Mouse (Mus musculus): ENCODE data around the gene Acaa1b. TPM values are rescaled to one million over a fixed set of nuclear protein-coding genes. Genes with fewer than 3 reads are reported as not detected.

Gene Acaa1b
- total and polyA plus RNA-seq, 2 experiments from 2014 or later: 2.8 to 4.6 TPM

GRCm38 (mm10) chr9:119119409-119120167 lies 37.3 kb downstream of the Acaa1b start:
- Histone ChIP-seq H3K27me3 (ENCODE audit: insufficient read depth, low read length) (no peaks in the 10 kb centered on the region), H3K27ac (ENCODE audit: low read depth, low read length) (no peak overlapping the region), H3K4me2 (ENCODE audit: low read depth, low read length, poor library complexity, severe bottlenecking) (no peak overlapping the region), H3K4me3 (ENCODE audit: low read depth, low read length) (no peak overlapping the region), H3K36me3 (ENCODE audit: insufficient read depth, low read length) (no peaks in the 10 kb centered on the region), H3K4me1 (ENCODE audit: insufficient read depth, low read length) (no peaks in the 10 kb centered on the region), H3K9me3 (ENCODE audit: low read length) (no peaks in the 10 kb centered on the region), H3K9ac (replicated peaks; ENCODE audit: low read length, poor library complexity, severe bottlenecking) (no peak overlapping the region)
- 82% methylated on average over 19 of the region's 19 CpGs for whole genome bisulfite sequencing
- DNase-seq (ENCODE audit: low spot score) (peak; percentile 19), ATAC-seq (ENCODE audit: low FRiP score) (no peak)
- no peak for TF ChIP-seq CTCF (IDR thresholded peaks at IDR 0.05)

GRCm38 (mm10) chr9:119114911-119115310 lies 42.0 kb downstream of the Acaa1b start:
- Histone ChIP-seq H3K27me3 (ENCODE audit: insufficient read depth, low read length) (no peaks in the 10 kb centered on the region), H3K9me3 (ENCODE audit: low read length) (no peaks in the 10 kb centered on the region), H3K36me3 (ENCODE audit: insufficient read depth, low read length) (no peaks in the 10 kb centered on the region), H3K4me3 (ENCODE audit: low read depth, low read length) (no peak overlapping the region), H3K4me1 (ENCODE audit: insufficient read depth, low read length) (no peaks in the 10 kb centered on the region), H3K9ac (replicated peaks; ENCODE audit: low read length, poor library complexity, severe bottlenecking) (no peak overlapping the region), H3K4me2 (ENCODE audit: low read depth, low read length, poor library complexity, severe bottlenecking) (no peak overlapping the region), H3K27ac (ENCODE audit: low read depth, low read length) (no peak overlapping the region)
- no peak for ATAC-seq (ENCODE audit: low FRiP score)
- no peak for DNase-seq (ENCODE audit: low spot score)
- WGBS: 91% methylated on average over 17 of the region's 17 CpGs
- no peak for TF ChIP-seq CTCF (IDR thresholded peaks at IDR 0.05)

- H3K27ac ChIP-seq (ENCODE audit: low read depth, low read length): no peak overlapping the region
- TF ChIP-seq CTCF (IDR thresholded peaks at IDR 0.05): no peak
- DNase-seq (ENCODE audit: low spot score) (no peak), ATAC-seq (ENCODE audit: low FRiP score) (no peak)
- no peak overlapping the region for H3K4me2 ChIP-seq (ENCODE audit: low read depth, low read length, poor library complexity, severe bottlenecking)
- no peaks in the 10 kb centered on the region for H3K27me3 ChIP-seq (ENCODE audit: insufficient read depth, low read length)
- WGBS: 69% methylated on average over 3 of the region's 3 CpGs
- H3K9ac ChIP-seq (replicated peaks; ENCODE audit: low read length, poor library complexity, severe bottlenecking): no peak overlapping the region
- no peak overlapping the region for H3K4me3 ChIP-seq (ENCODE audit: low read depth, low read length)
- no peaks in the 10 kb centered on the region for H3K4me1 ChIP-seq (ENCODE audit: insufficient read depth, low read length)
- no peaks in the 10 kb centered on the region for H3K36me3 ChIP-seq (ENCODE audit: insufficient read depth, low read length)
- no peaks in the 10 kb centered on the region for H3K9me3 ChIP-seq (ENCODE audit: low read length)
These were observed 46.3 kb downstream of the Acaa1b start for GRCm38 (mm10) chr9:119110640-119111039.

GRCm38 (mm10) chr9:119109685-119110353 lies 47.1 kb downstream of the Acaa1b start:
- H3K27ac ChIP-seq (ENCODE audit: low read depth, low read length): no peak overlapping the region
- H3K4me1 ChIP-seq (ENCODE audit: insufficient read depth, low read length): no peaks in the 10 kb centered on the region
- no peak overlapping the region for H3K4me3 ChIP-seq (ENCODE audit: low read depth, low read length)
- no peak overlapping the region for H3K9ac ChIP-seq (replicated peaks; ENCODE audit: low read length, poor library complexity, severe bottlenecking)
- no peaks in the 10 kb centered on the region for H3K9me3 ChIP-seq (ENCODE audit: low read length)
- ATAC-seq (ENCODE audit: low FRiP score) (no peak), DNase-seq (ENCODE audit: low spot score) (no peak)
- WGBS: 54% methylated on average over 12 of the region's 12 CpGs
- TF ChIP-seq CTCF (IDR thresholded peaks at IDR 0.05): no peak
- H3K36me3 ChIP-seq (ENCODE audit: insufficient read depth, low read length): no peaks in the 10 kb centered on the region
- H3K4me2 ChIP-seq (ENCODE audit: low read depth, low read length, poor library complexity, severe bottlenecking): no peak overlapping the region
- no peaks in the 10 kb centered on the region for H3K27me3 ChIP-seq (ENCODE audit: insufficient read depth, low read length)

- H3K4me3 ChIP-seq (ENCODE audit: low read depth, low read length): no peak overlapping the region
- no peaks in the 10 kb centered on the region for H3K36me3 ChIP-seq (ENCODE audit: insufficient read depth, low read length)
- no peak overlapping the region for H3K27ac ChIP-seq (ENCODE audit: low read depth, low read length)
- no peak overlapping the region for H3K9ac ChIP-seq (replicated peaks; ENCODE audit: low read length, poor library complexity, severe bottlenecking)
- no peaks in the 10 kb centered on the region for H3K27me3 ChIP-seq (ENCODE audit: insufficient read depth, low read length)
- no peak overlapping the region for H3K4me2 ChIP-seq (ENCODE audit: low read depth, low read length, poor library complexity, severe bottlenecking)
- 84% methylated on average over 4 of the region's 4 CpGs for WGBS
- no peak for ATAC-seq (ENCODE audit: low FRiP score)
- no peaks in the 10 kb centered on the region for H3K9me3 ChIP-seq (ENCODE audit: low read length)
- peak; percentile 43 for TF ChIP-seq CTCF (IDR thresholded peaks at IDR 0.05)
- 0 out of 2 replicates have a peak, but pooled peaks cover 5% of the 10 kb centered on the region for H3K4me1 ChIP-seq (ENCODE audit: insufficient read depth, low read length)
- no peak for DNase-seq (ENCODE audit: low spot score)
These were observed 49.3 kb downstream of the Acaa1b start for GRCm38 (mm10) chr9:119107566-119107965.

- Histone ChIP-seq H3K9ac (replicated peaks; ENCODE audit: low read length, poor library complexity, severe bottlenecking) (peak overlapping the region; percentile 48), H3K4me3 (ENCODE audit: low read depth, low read length) (peak overlapping the region; percentile 63), H3K27ac (ENCODE audit: low read depth, low read length) (no peak overlapping the region), H3K4me1 (ENCODE audit: insufficient read depth, low read length) (0 out of 2 replicates have a peak, but pooled peaks cover 8% of the 10 kb centered on the region), H3K27me3 (ENCODE audit: insufficient read depth, low read length) (no peaks in the 10 kb centered on the region), H3K9me3 (ENCODE audit: low read length) (no peaks in the 10 kb centered on the region), H3K36me3 (ENCODE audit: insufficient read depth, low read length) (no peaks in the 10 kb centered on the region), H3K4me2 (ENCODE audit: low read depth, low read length, poor library complexity, severe bottlenecking) (peak overlapping the region; percentile 65)
- ATAC-seq (ENCODE audit: low FRiP score) (no peak), DNase-seq (ENCODE audit: low spot score) (no peak)
- no peak for TF ChIP-seq CTCF (IDR thresholded peaks at IDR 0.05)
- WGBS: 4% methylated on average over 19 of the region's 19 CpGs
These were observed 54.1 kb downstream of the Acaa1b start for GRCm38 (mm10) chr9:119102783-119103113.

All from midbrain, postnatal 0 days (tissue).